Comparison of ENCODE assay signal across 17 mouse cellular contexts in genomic region chr17:66808186-66808585, GRCm38 (mm10).
"Had no signal": no experiment of that assay in that cellular context is flagged by ENCODE, and none has a peak within 500 bp of the region (broad histone marks: within the 10 kb centered on the region; RNA-seq: fewer than 3 reads in every experiment).

No protein-coding gene starts in this region.

- H3K4me3 ChIP-seq: layer of hippocampus, adult 2 months; left cerebral cortex, adult 2 months; limb, embryonic 12.5 days; limb, embryonic 15.5 days; lung, embryonic 15.5 days had no signal

- ATAC-seq: liver, postnatal 0 days had no signal

- DNase-seq: kidney, postnatal 25 days; layer of hippocampus, adult 9-11 months; liver, postnatal 0 days; lung, postnatal 10 days; lung, postnatal 36 days; midbrain, embryonic 14.5 days; thymus, adult 18-20 months; thymus, postnatal 36 days had no signal

- H3K9ac ChIP-seq: limb, embryonic 12.5 days; limb, embryonic 15.5 days; liver, embryonic 14.5 days; liver, postnatal 0 days; lung, embryonic 15.5 days had no signal

- H3K4me2 ChIP-seq: limb, embryonic 12.5 days; limb, embryonic 15.5 days; liver, embryonic 11.5 days; lung, embryonic 15.5 days; midbrain, embryonic 11.5 days had no signal

- H3K4me1 ChIP-seq: limb, embryonic 12.5 days; limb, embryonic 15.5 days; lung, embryonic 15.5 days had no signal

- H3K9me3 ChIP-seq: limb, embryonic 12.5 days; limb, embryonic 15.5 days; lung, embryonic 15.5 days had no signal

- H3K27me3 ChIP-seq: limb, embryonic 12.5 days; limb, embryonic 15.5 days; lung, embryonic 15.5 days had no signal

- H3K36me3 ChIP-seq: limb, embryonic 12.5 days; limb, embryonic 15.5 days; lung, embryonic 15.5 days had no signal

- H3K27ac ChIP-seq: kidney, postnatal 0 days; layer of hippocampus, adult 2 months; left cerebral cortex, adult 2 months; limb, embryonic 12.5 days; limb, embryonic 15.5 days; liver, embryonic 14.5 days; lung, embryonic 15.5 days had no signal
